Mouse (Mus musculus) intestine, embryonic 16.5 days (tissue): ENCODE measurements at regions not wholly inside any gene's neighbourhood (a gene's known extent, or its start where the extent isn't known, plus 50 kb on each side); places are given as distances from the start of the nearest gene placed in this dataset.

Source experiments
- ATAC-seq: fragments of 200-750 bp; cut with Nextera tagmentation; 2 replicates; pipeline ENCODE4 v1.8.0; 2017; ENCODE audit warnings: moderate TSS enrichment, moderate library complexity
- H3K27ac ChIP-seq: fragments of 300-500 bp; sonication (generic); 2 replicates; pipeline ENCODE4 v1.5.1; 2014; ENCODE audit warnings: mild to moderate bottlenecking, low read length
- H3K27me3 ChIP-seq: fragments of 300-500 bp; sonication (generic); replicated peaks from 2 replicates; pipeline ENCODE4 v1.6.1; 2014; ENCODE audit warnings: low read length, control low read depth, mixed read lengths; ENCODE audit not compliant: control insufficient read depth, insufficient read depth
- H3K36me3 ChIP-seq: fragments of 300-500 bp; sonication (generic); 2 replicates; pipeline ENCODE4 v1.6.1; 2014; ENCODE audit warnings: low read length, control low read depth; ENCODE audit not compliant: control insufficient read depth, insufficient read depth
- H3K4me1 ChIP-seq: fragments of 300-500 bp; sonication (generic); 2 replicates; pipeline ENCODE4 v1.6.1; 2014; ENCODE audit warnings: low read length, control low read depth, mixed read lengths; ENCODE audit not compliant: control insufficient read depth, insufficient read depth
- H3K4me2 ChIP-seq: fragments of 300-500 bp; sonication (generic); 2 replicates; pipeline ENCODE4 v1.6.1; 2014; ENCODE audit warnings: low read depth, low read length, control low read depth
- H3K4me3 ChIP-seq: fragments of 300-500 bp; sonication (generic); 2 replicates; pipeline ENCODE4 v1.5.1; 2014; ENCODE audit warnings: mild to moderate bottlenecking, low read length
- H3K9ac ChIP-seq: fragments of 300-500 bp; sonication (generic); 2 replicates; pipeline ENCODE4 v1.6.1; 2014; ENCODE audit warnings: low read depth, low read length
- H3K9me3 ChIP-seq: fragments of 300-500 bp; sonication (generic); 2 replicates; pipeline ENCODE4 v1.6.1; 2016; ENCODE audit warnings: low read length, control low read depth; ENCODE audit not compliant: control insufficient read depth
- WGBS: fragments of 180-500 bp; shearing (Covaris S2); extraction: QIAGEN DNeasy Blood & Tissue Kit; methylation state at CpG from one replicate; pipeline ENCODE4 v1.1.7; 2014; 5-methylcytosine and 5-hydroxymethylcytosine counted together

DNA sequence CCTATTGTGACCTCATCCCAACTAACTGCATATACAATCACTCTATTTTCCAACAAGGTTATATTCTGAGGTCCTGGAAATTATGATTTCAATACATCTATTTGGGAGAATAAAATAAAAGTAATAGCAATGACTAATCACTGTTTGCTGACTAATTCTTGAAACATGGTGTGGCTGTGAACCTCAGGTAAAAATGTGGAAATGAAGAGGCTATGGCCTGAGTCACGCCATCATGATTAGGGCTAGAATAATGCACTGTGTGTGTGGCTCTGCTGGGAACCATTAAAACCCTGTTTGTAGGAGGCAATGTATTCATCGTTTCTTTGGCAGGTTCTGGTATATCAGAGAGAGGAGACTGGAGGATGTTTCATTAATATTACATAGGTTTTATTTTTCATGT is 179.7 kb upstream of the Mbnl1 start:
- no peaks in the 10 kb centered on the region for H3K9me3 ChIP-seq
- H3K27me3 ChIP-seq, result no peaks in the 10 kb centered on the region
- no peak overlapping the region for H3K4me3 ChIP-seq
- H3K9ac ChIP-seq, result no peak overlapping the region
- no peak for ATAC-seq
- no peaks in the 10 kb centered on the region for H3K4me1 ChIP-seq
- H3K4me2 ChIP-seq, result no peak overlapping the region
- WGBS, result 83% methylated on average over 2 of the region's 2 CpGs
- no peaks in the 10 kb centered on the region for H3K36me3 ChIP-seq
- H3K27ac ChIP-seq, result no peak overlapping the region

DNA sequence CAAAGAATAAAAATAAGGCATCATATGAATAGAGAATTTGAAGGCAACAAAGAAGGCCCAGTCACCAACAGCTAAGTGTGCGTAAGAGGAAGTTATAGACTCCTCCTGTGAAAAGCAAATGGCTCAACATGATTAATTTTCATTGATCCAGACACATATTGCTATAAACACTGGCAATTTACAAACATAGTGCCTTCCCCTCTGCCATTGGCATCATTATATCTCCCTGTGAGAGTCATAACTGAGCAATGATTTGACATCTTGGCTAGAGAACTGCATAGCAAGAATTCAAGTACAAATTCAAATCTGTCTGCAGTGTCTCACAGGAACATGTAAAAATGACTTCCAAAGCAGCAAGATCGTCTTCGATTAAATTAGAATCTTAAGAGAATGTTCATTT is 167.2 kb upstream of the Mbnl1 start:
- Histone ChIP-seq H3K4me2 (no peak overlapping the region), H3K9me3 (no peaks in the 10 kb centered on the region), H3K27me3 (no peaks in the 10 kb centered on the region), H3K36me3 (no peaks in the 10 kb centered on the region), H3K4me1 (no peaks in the 10 kb centered on the region), H3K27ac (no peak overlapping the region), H3K9ac (no peak overlapping the region), H3K4me3 (no peak overlapping the region)
- no peak for ATAC-seq
- 88% methylated on average over 3 of the region's 3 CpGs for WGBS

DNA sequence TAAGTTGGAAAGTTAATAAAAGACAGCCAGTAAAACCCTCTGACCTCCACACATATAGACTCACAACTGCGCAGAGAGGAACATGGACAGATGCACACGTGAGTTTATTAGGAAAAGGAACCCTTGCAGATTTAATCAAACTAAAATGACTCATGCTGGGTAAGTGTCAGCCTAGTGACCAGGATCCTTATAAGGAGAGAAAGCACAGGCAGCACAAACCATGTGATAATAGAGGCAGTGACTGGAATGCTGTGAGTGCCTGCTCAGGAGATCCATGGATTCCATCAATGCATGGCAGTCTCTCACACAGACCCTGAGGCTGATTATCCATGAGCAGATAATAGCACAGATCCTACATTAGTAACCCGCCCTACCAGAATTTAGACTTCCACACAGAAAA is 162.2 kb upstream of the Mbnl1 start:
- ATAC-seq, result peak; percentile 63
- H3K4me1 ChIP-seq, result no peaks in the 10 kb centered on the region
- H3K27ac ChIP-seq, result 0 out of 2 replicates have a peak overlapping the region, but pooled peaks have one; percentile 19
- H3K9me3 ChIP-seq, result no peaks in the 10 kb centered on the region
- no peak overlapping the region for H3K9ac ChIP-seq
- no peak overlapping the region for H3K4me2 ChIP-seq
- WGBS, result 65% methylated on average over 3 of the region's 3 CpGs
- no peak overlapping the region for H3K4me3 ChIP-seq
- no peaks in the 10 kb centered on the region for H3K27me3 ChIP-seq
- no peaks in the 10 kb centered on the region for H3K36me3 ChIP-seq

DNA sequence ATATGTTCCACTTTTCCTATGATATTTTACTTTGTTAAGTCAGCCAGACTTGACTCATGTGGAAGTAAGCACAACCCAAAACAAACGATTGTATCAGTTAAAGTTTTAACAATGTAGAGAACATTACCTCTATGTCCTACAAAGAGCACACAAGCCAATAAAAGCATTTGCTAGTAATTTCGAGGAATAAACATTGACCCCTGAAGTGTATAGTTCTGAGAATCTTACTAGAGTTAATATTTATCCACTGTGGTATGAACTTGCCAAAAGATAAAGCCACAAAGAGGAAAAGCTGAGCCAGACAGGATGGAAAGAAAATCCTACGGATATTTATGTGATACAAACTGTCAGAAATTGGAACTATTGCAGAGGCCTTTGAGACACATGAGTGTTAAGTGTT is 161.5 kb upstream of the Mbnl1 start:
- no peaks in the 10 kb centered on the region for H3K9me3 ChIP-seq
- H3K27ac ChIP-seq, result peak overlapping the region; percentile 20; the same call in 1 of the 2 replicates
- no peak overlapping the region for H3K4me2 ChIP-seq
- ATAC-seq, result peak; percentile 82
- no peaks in the 10 kb centered on the region for H3K4me1 ChIP-seq
- WGBS, result 40% methylated on average over 3 of the region's 3 CpGs
- H3K36me3 ChIP-seq, result no peaks in the 10 kb centered on the region
- no peak overlapping the region for H3K9ac ChIP-seq
- H3K4me3 ChIP-seq, result no peak overlapping the region
- no peaks in the 10 kb centered on the region for H3K27me3 ChIP-seq

DNA sequence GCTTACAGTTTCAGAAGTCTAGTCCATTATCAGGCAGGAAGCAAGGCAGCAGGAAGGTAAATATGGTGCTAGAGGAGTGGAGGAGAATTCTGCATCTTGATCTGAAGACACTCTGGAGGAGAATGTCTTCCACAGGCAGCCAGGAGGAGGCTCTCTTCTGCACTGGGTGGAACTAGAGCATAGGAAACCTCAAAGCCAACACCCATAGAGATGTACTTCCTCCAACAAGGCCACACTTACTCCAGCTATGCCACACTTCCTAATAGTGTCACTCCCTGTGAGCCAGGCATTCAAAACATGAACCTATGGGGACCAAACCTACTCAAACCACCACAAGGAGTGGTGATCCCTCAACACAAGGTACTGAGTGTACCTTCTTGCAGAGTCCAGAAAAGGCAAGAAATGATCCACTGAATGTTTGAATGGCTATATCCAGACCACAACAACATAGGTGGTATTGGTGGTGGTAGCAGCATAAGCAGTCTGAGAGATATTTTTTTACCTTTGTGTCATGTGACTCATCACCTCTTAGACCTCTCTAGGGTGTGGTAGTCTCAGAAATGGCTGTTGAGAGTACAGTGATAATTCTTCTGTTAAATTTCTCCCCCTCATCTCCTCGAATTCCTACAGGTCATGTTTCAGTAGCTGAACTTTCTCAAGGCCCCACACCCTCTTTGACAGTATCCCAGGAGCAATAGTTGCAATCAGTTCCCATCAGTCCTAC is 152.3 kb upstream of the Mbnl1 start:
- H3K4me3 ChIP-seq, result no peak overlapping the region
- no peaks in the 10 kb centered on the region for H3K27me3 ChIP-seq
- peak; percentile 62 for ATAC-seq
- H3K27ac ChIP-seq, result no peak overlapping the region; the same call in 1 of the 2 replicates
- H3K36me3 ChIP-seq, result no peaks in the 10 kb centered on the region
- WGBS, result 41% methylated on average over 1 of the region's 1 CpGs
- no peak overlapping the region for H3K9ac ChIP-seq
- H3K9me3 ChIP-seq, result no peaks in the 10 kb centered on the region
- H3K4me2 ChIP-seq, result no peak overlapping the region
- H3K4me1 ChIP-seq, result peaks cover 5% of the 10 kb centered on the region; the same call in 1 of the 2 replicates

DNA sequence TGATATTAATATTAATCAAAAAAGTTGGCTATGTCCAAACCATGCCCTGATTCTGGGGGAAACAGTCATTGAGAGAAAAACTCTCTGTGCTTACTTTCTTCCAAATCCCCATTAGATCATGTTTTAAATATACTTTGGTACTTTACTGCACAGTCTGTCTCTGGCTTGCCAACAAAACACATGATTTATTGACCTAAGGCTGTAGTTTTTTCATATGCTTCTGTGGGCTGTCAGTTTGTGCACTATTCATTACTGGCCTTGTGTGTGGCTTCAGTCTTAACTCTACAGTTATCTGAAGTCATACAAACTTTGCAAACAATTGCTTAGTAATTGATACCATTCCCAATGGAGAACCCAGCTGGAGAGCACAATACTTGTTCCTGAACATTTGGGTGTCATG is 149.1 kb upstream of the Mbnl1 start:
- no peaks in the 10 kb centered on the region for H3K9me3 ChIP-seq
- H3K9ac ChIP-seq, result no peak overlapping the region
- no peak overlapping the region for H3K4me3 ChIP-seq
- H3K27ac ChIP-seq, result no peak overlapping the region
- H3K4me1 ChIP-seq, result peaks cover 5% of the 10 kb centered on the region; the same call in 1 of the 2 replicates
- ATAC-seq, result 0 out of 2 replicates have a peak, but pooled peaks have one; percentile 34
- H3K27me3 ChIP-seq, result no peaks in the 10 kb centered on the region
- H3K4me2 ChIP-seq, result no peak overlapping the region
- no peaks in the 10 kb centered on the region for H3K36me3 ChIP-seq

DNA sequence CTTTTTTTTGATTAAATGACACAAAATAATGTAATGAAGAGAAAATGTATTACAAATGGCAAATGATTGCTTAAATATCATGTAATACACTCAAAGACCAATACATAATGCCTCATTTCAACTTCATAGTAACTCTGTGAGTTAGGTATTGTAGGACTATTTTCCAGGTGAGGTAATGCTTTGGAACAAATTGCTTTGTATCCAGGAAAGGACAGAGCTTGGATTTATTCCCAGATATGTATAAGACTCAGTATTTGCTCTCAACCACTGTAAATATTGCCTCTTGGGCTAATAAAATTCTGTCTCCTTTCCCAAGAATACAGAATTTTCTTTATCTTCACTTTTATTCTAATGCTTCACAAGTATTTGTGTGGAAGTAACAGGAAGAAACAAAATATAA is 148.2 kb upstream of the Mbnl1 start:
- no peak overlapping the region for H3K4me3 ChIP-seq
- no peak overlapping the region for H3K4me2 ChIP-seq
- no peak overlapping the region for H3K9ac ChIP-seq
- peaks cover 5% of the 10 kb centered on the region; the same call in 1 of the 2 replicates for H3K4me1 ChIP-seq
- H3K9me3 ChIP-seq, result no peaks in the 10 kb centered on the region
- no peak overlapping the region for H3K27ac ChIP-seq
- no peaks in the 10 kb centered on the region for H3K36me3 ChIP-seq
- no peaks in the 10 kb centered on the region for H3K27me3 ChIP-seq
- no peak for ATAC-seq

DNA sequence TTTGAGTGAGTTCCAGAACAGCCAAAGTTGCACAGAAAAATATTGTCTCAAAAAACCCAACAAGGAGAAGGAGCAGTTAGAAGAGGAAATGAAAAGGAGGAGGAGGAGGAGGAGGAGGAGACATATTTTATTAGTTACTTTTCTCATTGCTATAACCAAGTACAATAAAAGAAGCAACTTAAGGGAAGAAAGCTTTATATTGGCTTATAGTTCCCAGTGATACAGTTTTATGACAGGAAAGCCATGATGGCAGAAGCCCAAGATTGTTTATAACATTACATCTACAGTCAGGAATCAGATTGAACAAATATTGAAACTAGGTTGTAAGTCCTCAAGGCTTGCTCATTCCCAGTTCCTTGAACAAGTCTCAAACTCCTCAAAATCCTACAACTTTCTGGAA is 147.7 kb upstream of the Mbnl1 start:
- H3K9ac ChIP-seq, result no peak overlapping the region

DNA sequence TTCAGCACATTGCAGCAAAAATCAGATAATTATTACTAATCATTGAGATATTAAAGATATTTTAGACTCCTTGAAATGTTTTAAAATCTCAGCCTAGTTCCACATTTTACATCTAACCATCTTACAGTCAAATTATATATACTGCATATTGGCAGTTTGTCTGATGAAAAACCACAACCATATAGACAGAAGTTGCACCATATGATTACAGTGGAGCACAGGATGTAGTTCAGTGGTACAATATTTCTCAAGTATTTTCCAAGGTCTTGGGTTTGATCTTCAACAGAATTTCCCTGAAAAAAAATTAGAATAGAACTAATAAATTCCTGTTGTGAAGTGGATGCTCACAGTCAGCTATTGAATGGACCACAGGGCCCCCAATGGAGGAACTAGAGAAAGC is 140.2 kb upstream of the Mbnl1 start:
- no peaks in the 10 kb centered on the region for H3K9me3 ChIP-seq
- H3K27ac ChIP-seq, result no peak overlapping the region
- no peaks in the 10 kb centered on the region for H3K4me1 ChIP-seq

More for the DNA sequence above, 147.7 kb upstream of the Mbnl1 start:
- Histone ChIP-seq H3K36me3 (no peaks in the 10 kb centered on the region), H3K27ac (no peak overlapping the region), H3K4me1 (peaks cover 5% of the 10 kb centered on the region; the same call in 1 of the 2 replicates), H3K9me3 (no peaks in the 10 kb centered on the region), H3K4me2 (no peak overlapping the region), H3K4me3 (no peak overlapping the region), H3K27me3 (no peaks in the 10 kb centered on the region)
- ATAC-seq, result no peak

DNA sequence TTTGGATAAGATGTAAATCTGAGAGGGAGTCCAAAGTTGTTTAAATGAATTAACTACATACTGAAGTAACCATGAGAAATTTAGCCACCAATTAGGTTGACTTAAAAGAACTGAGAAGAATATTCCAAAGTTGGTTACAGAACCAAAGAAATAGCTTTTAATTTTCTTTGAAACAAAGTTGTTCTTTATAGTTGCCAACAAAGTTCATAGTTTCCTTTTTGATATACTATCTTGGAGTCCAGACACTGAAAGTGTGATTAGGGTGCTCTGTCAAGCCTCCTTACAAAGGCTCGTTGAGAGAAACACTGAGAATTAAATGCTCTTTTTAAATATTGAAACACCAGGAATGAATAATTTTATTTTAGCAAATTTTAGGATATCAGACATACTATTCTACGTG is 139.0 kb upstream of the Mbnl1 start:
- 81% methylated on average over 2 of the region's 2 CpGs for WGBS
- Histone ChIP-seq H3K9ac (no peak overlapping the region), H3K27me3 (no peaks in the 10 kb centered on the region), H3K4me2 (no peak overlapping the region), H3K4me3 (no peak overlapping the region), H3K27ac (no peak overlapping the region), H3K36me3 (no peaks in the 10 kb centered on the region), H3K4me1 (no peaks in the 10 kb centered on the region), H3K9me3 (no peaks in the 10 kb centered on the region)
- ATAC-seq, result no peak

More for the DNA sequence above, 140.2 kb upstream of the Mbnl1 start:
- no peak overlapping the region for H3K4me2 ChIP-seq
- H3K36me3 ChIP-seq, result no peaks in the 10 kb centered on the region
- no peaks in the 10 kb centered on the region for H3K27me3 ChIP-seq
- H3K9ac ChIP-seq, result no peak overlapping the region
- no peak overlapping the region for H3K4me3 ChIP-seq
- no peak for ATAC-seq
